Mouse (Mus musculus): ENCODE measurements around the gene Fam47e. TPM values are rescaled to one million over a fixed set of nuclear protein-coding genes. Genes with fewer than 3 reads are reported as not detected.

Fam47e gene
- total and polyA plus RNA-seq, 2 experiments: 9.5 to 36.6 TPM

DNA sequence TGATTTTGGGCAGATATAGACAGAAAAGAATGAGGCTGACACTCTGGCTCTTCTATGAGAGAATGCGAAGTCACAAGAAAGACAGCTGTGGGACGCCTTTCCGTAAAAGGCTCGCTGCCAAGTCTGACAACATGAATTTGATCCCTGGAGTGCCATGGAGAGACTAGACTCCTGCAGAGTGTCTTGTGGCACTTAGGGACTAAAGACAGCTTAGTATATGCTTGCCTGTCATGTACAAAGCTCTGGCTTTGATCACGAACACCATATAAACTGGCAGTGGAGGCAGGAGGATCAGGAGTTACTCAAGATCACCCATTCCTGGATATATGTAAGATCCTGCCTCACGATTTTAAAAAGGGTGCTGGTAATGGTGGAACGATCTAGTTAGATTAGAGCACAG is 73.0 kb downstream of the Fam47e start:
- Histone ChIP-seq H3K9ac (ENCODE audit: low read depth, low read length) (no peak overlapping the region), H3K4me3 (ENCODE audit: insufficient read depth, low read depth, low read length) (no peak overlapping the region), H3K27ac (replicated peaks; ENCODE audit: insufficient read depth, low read depth, low read length) (no peak overlapping the region), H3K4me1 (ENCODE audit: control insufficient read depth, insufficient read depth, low read length) (no peaks in the 10 kb centered on the region), H3K27me3 (ENCODE audit: control insufficient read depth, insufficient read depth, low read length) (no peaks in the 10 kb centered on the region), H3K79me2 (ENCODE audit: control insufficient read depth, insufficient read depth, low read length) (no peaks in the 10 kb centered on the region), H3K36me3 (ENCODE audit: control insufficient read depth, insufficient read depth, low read length) (no peaks in the 10 kb centered on the region)
- DNase-seq (ENCODE audit: extremely low read depth, low read depth, low spot score): no peak
- TF ChIP-seq POLR2A (IDR thresholded peaks at IDR 0.05; ENCODE audit: extremely low read depth, insufficient read depth, low read length) (no peak), CTCF (IDR thresholded peaks at IDR 0.05; ENCODE audit: low read depth, low read length) (no peak)
- 90% methylated on average over 7 of the region's 7 CpGs for WGBS

DNA sequence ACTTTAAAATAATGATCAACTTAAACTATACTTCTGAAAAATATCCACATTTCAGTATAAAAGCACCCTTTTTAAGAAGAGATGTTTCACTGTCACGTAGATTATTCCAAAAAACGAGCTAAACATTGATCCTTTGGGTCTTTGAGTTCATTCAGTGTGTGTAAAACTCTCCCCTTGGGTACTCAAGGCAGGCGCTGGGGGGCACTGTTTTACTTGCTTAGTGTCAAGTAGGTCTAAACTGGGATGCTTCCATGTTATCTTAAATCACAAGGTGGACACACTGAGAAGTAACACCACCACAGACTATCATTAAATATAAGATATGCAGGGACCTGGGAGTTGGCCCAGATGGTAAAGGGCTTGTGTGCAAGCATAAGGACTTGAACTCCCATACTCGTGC is 78.7 kb downstream of the Fam47e start:
- TF ChIP-seq POLR2A (IDR thresholded peaks at IDR 0.05; ENCODE audit: extremely low read depth, insufficient read depth, low read length): no peak
- TF ChIP-seq CTCF (IDR thresholded peaks at IDR 0.05; ENCODE audit: low read depth, low read length): no peak
- Histone ChIP-seq H3K36me3 (ENCODE audit: control insufficient read depth, insufficient read depth, low read length) (no peaks in the 10 kb centered on the region), H3K79me2 (ENCODE audit: control insufficient read depth, insufficient read depth, low read length) (no peaks in the 10 kb centered on the region), H3K9ac (ENCODE audit: low read depth, low read length) (no peak overlapping the region), H3K27ac (replicated peaks; ENCODE audit: insufficient read depth, low read depth, low read length) (no peak overlapping the region), H3K4me3 (ENCODE audit: insufficient read depth, low read depth, low read length) (no peak overlapping the region), H3K27me3 (ENCODE audit: control insufficient read depth, insufficient read depth, low read length) (no peaks in the 10 kb centered on the region), H3K4me1 (ENCODE audit: control insufficient read depth, insufficient read depth, low read length) (no peaks in the 10 kb centered on the region)
- no peak for DNase-seq (ENCODE audit: extremely low read depth, low read depth, low spot score)
- WGBS: 70% methylated on average over 4 of the region's 4 CpGs

DNA sequence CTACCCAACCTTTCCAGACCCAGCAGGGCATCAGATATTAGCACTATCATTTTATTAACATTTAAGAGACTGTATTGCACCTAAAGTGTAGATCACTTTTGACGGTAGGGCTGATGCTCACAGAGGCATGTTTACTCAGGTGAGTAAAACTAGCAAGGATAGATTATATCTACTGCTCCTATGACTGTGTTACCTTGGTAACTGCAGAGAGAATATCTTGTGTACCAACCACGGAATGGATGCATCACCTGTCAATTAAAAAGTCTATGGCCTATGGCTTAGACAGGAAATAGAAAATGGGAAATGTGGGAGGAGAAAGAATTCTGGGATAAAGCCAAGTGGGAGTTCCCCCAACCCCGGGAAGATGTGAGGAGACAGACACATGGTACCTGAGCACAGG is 80.0 kb downstream of the Fam47e start:
- Histone ChIP-seq H3K79me2 (ENCODE audit: control insufficient read depth, insufficient read depth, low read length) (no peaks in the 10 kb centered on the region), H3K27ac (replicated peaks; ENCODE audit: insufficient read depth, low read depth, low read length) (no peak overlapping the region), H3K4me1 (ENCODE audit: control insufficient read depth, insufficient read depth, low read length) (no peaks in the 10 kb centered on the region), H3K27me3 (ENCODE audit: control insufficient read depth, insufficient read depth, low read length) (no peaks in the 10 kb centered on the region), H3K9ac (ENCODE audit: low read depth, low read length) (no peak overlapping the region), H3K36me3 (ENCODE audit: control insufficient read depth, insufficient read depth, low read length) (no peaks in the 10 kb centered on the region), H3K4me3 (ENCODE audit: insufficient read depth, low read depth, low read length) (no peak overlapping the region)
- no peak for DNase-seq (ENCODE audit: extremely low read depth, low read depth, low spot score)
- WGBS: 68% methylated on average over 3 of the region's 3 CpGs
- TF ChIP-seq POLR2A (IDR thresholded peaks at IDR 0.05; ENCODE audit: extremely low read depth, insufficient read depth, low read length) (no peak), CTCF (IDR thresholded peaks at IDR 0.05; ENCODE audit: low read depth, low read length) (no peak)

DNA sequence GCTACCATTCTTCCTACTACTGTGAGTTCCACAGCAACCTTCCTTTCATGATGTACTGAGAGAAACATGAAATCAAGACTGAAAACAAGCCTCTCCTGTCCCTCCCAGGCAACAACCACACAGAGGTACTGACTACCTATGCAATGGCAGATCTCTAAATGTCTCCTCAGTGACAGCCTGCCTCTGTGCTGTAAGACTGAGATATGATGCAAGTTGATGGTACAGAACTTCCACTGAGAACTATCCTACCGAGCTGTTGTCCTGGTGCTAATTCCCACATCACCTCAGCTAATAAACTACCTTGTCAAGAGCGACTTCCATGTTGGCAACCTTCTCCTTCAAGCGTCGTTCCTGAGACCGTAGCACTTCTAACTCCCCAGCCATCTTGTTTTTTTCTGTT is 81.0 kb downstream of the Fam47e start:
- Histone ChIP-seq H3K4me1 (ENCODE audit: control insufficient read depth, insufficient read depth, low read length) (no peaks in the 10 kb centered on the region), H3K79me2 (ENCODE audit: control insufficient read depth, insufficient read depth, low read length) (no peaks in the 10 kb centered on the region), H3K9ac (ENCODE audit: low read depth, low read length) (no peak overlapping the region), H3K36me3 (ENCODE audit: control insufficient read depth, insufficient read depth, low read length) (no peaks in the 10 kb centered on the region), H3K4me3 (ENCODE audit: insufficient read depth, low read depth, low read length) (no peak overlapping the region), H3K27me3 (ENCODE audit: control insufficient read depth, insufficient read depth, low read length) (no peaks in the 10 kb centered on the region), H3K27ac (replicated peaks; ENCODE audit: insufficient read depth, low read depth, low read length) (no peak overlapping the region)
- TF ChIP-seq CTCF (IDR thresholded peaks at IDR 0.05; ENCODE audit: low read depth, low read length): no peak
- no peak for TF ChIP-seq POLR2A (IDR thresholded peaks at IDR 0.05; ENCODE audit: extremely low read depth, insufficient read depth, low read length)
- 88% methylated on average over 5 of the region's 5 CpGs for WGBS
- no peak for DNase-seq (ENCODE audit: extremely low read depth, low read depth, low spot score)

DNA sequence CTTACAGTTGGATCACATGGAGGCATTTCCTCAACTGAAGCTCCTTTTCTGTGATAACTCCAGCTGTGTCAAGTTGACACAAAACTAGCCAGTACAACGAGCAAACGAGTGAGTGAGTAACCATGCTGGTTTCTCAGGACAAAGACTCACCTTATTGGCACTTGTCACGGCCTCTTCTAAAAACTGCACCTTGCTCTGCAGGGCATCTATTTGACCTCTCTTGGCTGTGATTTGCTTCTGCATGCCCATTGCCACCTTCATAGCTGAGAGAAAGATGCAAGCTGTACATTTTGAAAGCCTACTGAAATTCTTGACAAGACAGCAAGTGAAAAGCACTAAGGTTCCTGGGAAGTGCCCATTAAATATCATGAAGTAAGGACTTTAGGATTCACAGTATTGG is 86.0 kb downstream of the Fam47e start:
- Histone ChIP-seq H3K4me1 (ENCODE audit: control insufficient read depth, insufficient read depth, low read length) (no peaks in the 10 kb centered on the region), H3K36me3 (ENCODE audit: control insufficient read depth, insufficient read depth, low read length) (no peaks in the 10 kb centered on the region), H3K27me3 (ENCODE audit: control insufficient read depth, insufficient read depth, low read length) (no peaks in the 10 kb centered on the region), H3K4me3 (ENCODE audit: insufficient read depth, low read depth, low read length) (no peak overlapping the region), H3K27ac (replicated peaks; ENCODE audit: insufficient read depth, low read depth, low read length) (no peak overlapping the region), H3K9ac (ENCODE audit: low read depth, low read length) (no peak overlapping the region), H3K79me2 (ENCODE audit: control insufficient read depth, insufficient read depth, low read length) (no peaks in the 10 kb centered on the region)
- TF ChIP-seq POLR2A (IDR thresholded peaks at IDR 0.05; ENCODE audit: extremely low read depth, insufficient read depth, low read length): no peak
- TF ChIP-seq CTCF (IDR thresholded peaks at IDR 0.05; ENCODE audit: low read depth, low read length): no peak
- WGBS: 41% methylated on average over 3 of the region's 3 CpGs
- peak; percentile 41 for DNase-seq (ENCODE audit: extremely low read depth, low read depth, low spot score)

Other genes starting within 250 kb of the Fam47e start
- gene Sdad1, start 244.6 kb upstream of the Fam47e start, total RNA-seq (2014; rRNA removed): 5.6 and 5.7 TPM in 2 replicates
- gene Sdad1, start 244.6 kb upstream of the Fam47e start, polyA plus RNA-seq (2012; rRNA removed): 3.8 and 6.3 TPM in 2 replicates
- gene Cxcl9, start 227.0 kb upstream of the Fam47e start, total RNA-seq (2014; rRNA removed): 5.3 and 11.9 TPM in 2 replicates
- gene Cxcl9, start 227.0 kb upstream of the Fam47e start, polyA plus RNA-seq (2012; rRNA removed): 28.2 and 28.8 TPM in 2 replicates
- 8.5 and 8.6 TPM in 2 replicates for gene Art3, start 223.2 kb upstream of the Fam47e start, total RNA-seq (2014; rRNA removed)
- gene Art3, start 223.2 kb upstream of the Fam47e start, polyA plus RNA-seq (2012; rRNA removed): 1.7 and 1.8 TPM in 2 replicates
- gene Cxcl10, start 206.2 kb upstream of the Fam47e start, total RNA-seq (2014; rRNA removed): 1.5 and 2.8 TPM in 2 replicates
- 6.7 and 13.2 TPM in 2 replicates for gene Cxcl10, start 206.2 kb upstream of the Fam47e start, polyA plus RNA-seq (2012; rRNA removed)
- 20.0 and 21.9 TPM in 2 replicates for gene Nup54, start 119.8 kb upstream of the Fam47e start, total RNA-seq (2014; rRNA removed)
- 13.4 and 13.7 TPM in 2 replicates for gene Nup54, start 119.8 kb upstream of the Fam47e start, polyA plus RNA-seq (2012; rRNA removed)
- gene Scarb2, start 48.2 kb upstream of the Fam47e start, total RNA-seq (2014; rRNA removed): 112 and 122 TPM in 2 replicates
- gene Scarb2, start 48.2 kb upstream of the Fam47e start, polyA plus RNA-seq (2012; rRNA removed): 28.5 and 32.4 TPM in 2 replicates
- gene Stbd1, start 48.0 kb downstream of the Fam47e start, total RNA-seq (2014; rRNA removed): 48.5 and 63.8 TPM in 2 replicates
- gene Stbd1, start 48.0 kb downstream of the Fam47e start, polyA plus RNA-seq (2012; rRNA removed): 17.8 and 18.2 TPM in 2 replicates
- gene Ccdc158, start 120.2 kb downstream of the Fam47e start, total RNA-seq (2014; rRNA removed): 0.37 and 0.40 TPM in 2 replicates
- gene Ccdc158, start 120.2 kb downstream of the Fam47e start, polyA plus RNA-seq (2012; rRNA removed): 0.09 and 0.10 TPM in 2 replicates
- gene Shroom3, start 128.4 kb downstream of the Fam47e start, total RNA-seq (2014; rRNA removed): 4.1 and 7.0 TPM in 2 replicates
- gene Shroom3, start 128.4 kb downstream of the Fam47e start, polyA plus RNA-seq (2012; rRNA removed): 3.7 and 4.0 TPM in 2 replicates